Mouse (Mus musculus) testis, adult 2 months (tissue): ENCODE results near the gene Alpk1. TPM values are rescaled to one million over a fixed set of nuclear protein-coding genes. Genes with fewer than 3 reads are reported as not detected.

Experiments
- H3K27ac ChIP-seq: fragments of 200-500 bp; 2 replicates; pipeline ENCODE4 v1.5.1; 2012; ENCODE audit warnings: low read depth, low read length; ENCODE audit not compliant: control insufficient read depth, insufficient read depth
- H3K27me3 ChIP-seq: fragments of 200-500 bp; 2 replicates; pipeline ENCODE4 v1.6.1; 2012; ENCODE audit warnings: mild to moderate bottlenecking, low read length, moderate library complexity; ENCODE audit not compliant: control insufficient read depth, insufficient read depth
- H3K36me3 ChIP-seq: fragments of 200-500 bp; 2 replicates; pipeline ENCODE4 v1.6.1; 2012; ENCODE audit warnings: mild to moderate bottlenecking, low read length; ENCODE audit not compliant: control insufficient read depth, insufficient read depth
- H3K4me1 ChIP-seq: fragments of 200-500 bp; 2 replicates; pipeline ENCODE4 v1.6.1; 2012; ENCODE audit warnings: low read length; ENCODE audit not compliant: control insufficient read depth, insufficient read depth
- H3K4me3 ChIP-seq: fragments of 200-500 bp; 2 replicates; pipeline ENCODE4 v1.5.1; 2012; ENCODE audit warnings: low read depth, mild to moderate bottlenecking, low read length, moderate library complexity, mixed read lengths; ENCODE audit not compliant: control insufficient read depth
- CTCF ChIP-seq: fragments of 200-500 bp; IDR thresholded peaks from 2 replicates; pipeline ENCODE4 v1.5.1; 2012; ENCODE audit warnings: low read depth, mild to moderate bottlenecking, inconsistent platforms, low read length, moderate library complexity; ENCODE audit not compliant: control insufficient read depth, insufficient read depth, insufficient replicate concordance
- POLR2A ChIP-seq: fragments of 200-500 bp; IDR thresholded peaks from 2 replicates; pipeline ENCODE4 v1.6.1; 2012; ENCODE audit warnings: low read depth, mild to moderate bottlenecking, inconsistent platforms, low read length, moderate library complexity; ENCODE audit not compliant: control insufficient read depth
- polyA plus RNA-seq: library from polyadenylated mRNA; depleted of rRNA; stranded (reverse); fragments of >200 nt; gene quantifications from 2 replicates; pipeline ENCODE4 v1.2.3, GENCODE M21; 2012; rRNA removed

The Alpk1 gene
- polyA plus RNA-seq, 1 experiment, result 3.0 TPM

DNA sequence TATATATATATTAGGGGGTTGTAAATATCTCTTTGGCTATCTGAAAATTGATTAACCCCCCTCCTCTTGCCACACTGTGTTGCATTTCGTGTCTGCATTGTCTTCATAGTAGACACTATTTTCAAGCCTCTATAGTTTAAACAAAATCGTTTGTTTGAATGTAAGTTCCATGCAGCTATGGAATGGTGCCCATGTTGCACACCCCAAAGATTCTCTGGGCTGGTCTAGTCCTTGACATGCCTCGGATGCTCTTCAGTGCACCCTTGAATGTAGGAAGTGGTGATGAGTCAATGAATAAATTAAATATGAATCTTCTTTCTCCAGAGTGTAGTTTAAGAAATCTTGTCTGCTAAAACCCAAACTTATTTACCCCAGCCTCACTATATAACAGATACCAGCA lies 153.8 kb downstream of the Alpk1 start:
- Histone ChIP-seq H3K4me3 (no peak overlapping the region), H3K4me1 (peaks cover 9% of the 10 kb centered on the region), H3K27ac (no peak overlapping the region), H3K27me3 (peaks cover 11% of the 10 kb centered on the region), H3K36me3 (no peaks in the 10 kb centered on the region)
- TF ChIP-seq CTCF (no peak), POLR2A (no peak)

DNA sequence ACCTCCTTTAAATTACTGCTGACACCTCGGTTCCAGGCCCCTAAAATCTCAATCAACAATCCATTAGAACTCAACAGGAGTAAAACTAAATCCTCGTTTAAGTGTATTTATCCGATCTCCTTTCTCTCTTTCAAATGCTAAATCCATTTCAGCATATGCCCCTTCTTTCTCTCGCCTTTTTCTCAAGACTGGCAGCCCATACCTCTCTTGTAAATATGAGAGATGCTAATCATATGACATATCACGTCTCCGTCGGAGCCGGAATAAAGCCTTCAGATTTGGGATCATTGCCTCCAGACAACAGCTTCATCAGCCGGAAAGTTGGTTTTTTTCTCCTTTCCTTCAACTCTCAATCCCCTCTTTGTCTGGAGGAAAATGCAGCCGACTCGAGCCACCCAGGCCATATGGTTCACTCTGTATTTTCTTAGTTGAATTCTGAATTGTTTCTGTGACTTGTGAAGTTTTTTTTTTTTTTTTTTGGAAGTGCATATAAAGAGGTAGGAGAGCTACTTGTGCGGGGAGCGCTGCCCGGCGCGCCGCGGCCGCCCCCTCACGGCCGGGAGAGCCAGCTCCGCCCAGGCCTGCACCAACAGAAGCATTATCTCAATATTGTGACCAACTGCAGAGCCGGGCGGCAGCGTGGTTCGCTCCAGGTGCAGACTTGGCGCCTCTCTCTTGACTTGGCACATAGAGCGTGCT lies 154.5 kb downstream of the Alpk1 start:
- Histone ChIP-seq H3K27me3 (peaks cover 10% of the 10 kb centered on the region), H3K27ac (no peak overlapping the region), H3K4me3 (no peak overlapping the region; the same call in 1 of the 2 replicates), H3K36me3 (no peaks in the 10 kb centered on the region), H3K4me1 (peaks cover 9% of the 10 kb centered on the region)
- no peak for TF ChIP-seq POLR2A
- no peak for TF ChIP-seq CTCF

DNA sequence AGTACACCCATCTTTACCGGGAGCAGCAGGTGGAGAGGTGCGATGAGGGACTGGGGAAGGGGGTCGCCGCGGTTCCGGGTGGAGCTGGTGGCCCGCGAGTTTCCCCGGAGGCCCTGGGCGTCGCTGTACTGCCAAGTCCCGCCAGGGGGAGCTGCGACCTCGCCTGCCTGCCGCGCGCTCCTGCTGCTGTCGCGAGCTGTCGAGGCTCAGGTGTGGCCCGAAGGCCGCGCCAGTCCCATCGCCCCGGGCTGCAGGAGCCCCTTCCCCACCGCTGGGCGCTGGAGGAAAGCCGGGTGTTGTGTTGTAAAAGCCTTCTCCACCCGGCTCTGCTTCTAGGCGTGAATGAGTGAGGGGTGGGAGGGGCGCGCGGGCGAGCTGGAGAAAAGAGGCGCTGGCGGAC lies 155.0 kb downstream of the Alpk1 start:
- no peaks in the 10 kb centered on the region for H3K36me3 ChIP-seq
- TF ChIP-seq POLR2A (no peak), CTCF (peak; percentile 90)
- no peak overlapping the region for H3K27ac ChIP-seq
- peaks cover 9% of the 10 kb centered on the region for H3K4me1 ChIP-seq
- peaks cover 10% of the 10 kb centered on the region for H3K27me3 ChIP-seq
- peak overlapping the region; percentile 20 for H3K4me3 ChIP-seq

Other genes starting within 250 kb of the Alpk1 start
- gene Larp7, start 227.2 kb downstream of the Alpk1 start, polyA plus RNA-seq, result 50.5 and 60.0 TPM in 2 replicates
- gene Zgrf1, start 227.0 kb downstream of the Alpk1 start, polyA plus RNA-seq, result 3.9 and 4.1 TPM in 2 replicates
- gene Neurog2, start 147.4 kb downstream of the Alpk1 start, polyA plus RNA-seq, result 0.12 TPM in 2 replicates
- gene Tifa, start 9.3 kb upstream of the Alpk1 start, polyA plus RNA-seq, result 0.72 and 0.96 TPM in 2 replicates
- gene Ap1ar, start 57.0 kb upstream of the Alpk1 start, polyA plus RNA-seq, result 13.5 and 21.5 TPM in 2 replicates
- gene Fam241a, start 115.8 kb upstream of the Alpk1 start, polyA plus RNA-seq, result 7.4 and 9.2 TPM in 2 replicates